Mouse (Mus musculus): ENCODE measurements around the gene Ntn3.

Ntn3 gene

GRCm38 (mm10) chr17:24211631-24212440 is 2.5 kb upstream of the Ntn3 start:
- no peak for DNase-seq (ENCODE audit: low read depth in 1 of 2, low spot score in 2 of 2)

- DNase-seq (ENCODE audit: low read depth in 1 of 2, low spot score in 2 of 2) = no peak
Observed at GRCm38 (mm10) chr17:24210591-24210990, 1.3 kb upstream of the Ntn3 start.

- DNase-seq (ENCODE audit: low read depth in 1 of 2, low spot score in 2 of 2) = no peak
Observed at GRCm38 (mm10) chr17:24209916-24210240, 547 bp upstream of the Ntn3 start.

GRCm38 (mm10) chr17:24208641-24209042 is 689 bp downstream of the Ntn3 start:
- DNase-seq (ENCODE audit: low read depth in 1 of 2, low spot score in 2 of 2) = no peak

GRCm38 (mm10) chr17:24207768-24208640 is 1.3 kb downstream of the Ntn3 start:
- no peak for DNase-seq (ENCODE audit: low read depth in 1 of 2, low spot score in 2 of 2)

GRCm38 (mm10) chr17:24206451-24207351 is 2.6 kb downstream of the Ntn3 start:
- no peak for DNase-seq (ENCODE audit: low read depth in 1 of 2, low spot score in 2 of 2)

- no peak for DNase-seq (ENCODE audit: low read depth in 1 of 2, low spot score in 2 of 2)
Observed at GRCm38 (mm10) chr17:24205908-24206361, 3.4 kb downstream of the Ntn3 start.

- DNase-seq (ENCODE audit: low read depth in 1 of 2, low spot score in 2 of 2) = peak; percentile 45 to 77
Observed at GRCm38 (mm10) chr17:24205284-24205888, 3.9 kb downstream of the Ntn3 start, which contains the start of gene Tbc1d24. Gene Tbc1d24, minus strand, starts transcription at chr17:24205562.

- DNase-seq (ENCODE audit: low read depth in 1 of 2, low spot score in 2 of 2) = no peak
Observed at GRCm38 (mm10) chr17:24204846-24205245, 4.5 kb downstream of the Ntn3 start.

GRCm38 (mm10) chr17:24203611-24204534 is 5.5 kb downstream of the Ntn3 start:
- no peak for DNase-seq (ENCODE audit: low read depth in 1 of 2, low spot score in 2 of 2)

- DNase-seq (ENCODE audit: low read depth in 1 of 2, low spot score in 2 of 2) = no peak
Observed at GRCm38 (mm10) chr17:24203068-24203467, 6.3 kb downstream of the Ntn3 start.

GRCm38 (mm10) chr17:24201092-24201491 is 8.2 kb downstream of the Ntn3 start:
- DNase-seq (ENCODE audit: low read depth in 1 of 2, low spot score in 2 of 2) = no peak

- DNase-seq (ENCODE audit: low read depth in 1 of 2, low spot score in 2 of 2) = no peak
Observed at GRCm38 (mm10) chr17:24199741-24200140, 9.6 kb downstream of the Ntn3 start.

- DNase-seq (ENCODE audit: low read depth in 1 of 2, low spot score in 2 of 2) = no peak
Observed at GRCm38 (mm10) chr17:24199252-24199651, 10.1 kb downstream of the Ntn3 start.

- DNase-seq (ENCODE audit: low read depth in 1 of 2, low spot score in 2 of 2) = no peak
Observed at GRCm38 (mm10) chr17:24197032-24197824, 12.1 kb downstream of the Ntn3 start.

GRCm38 (mm10) chr17:24195349-24195748 is 14.0 kb downstream of the Ntn3 start:
- DNase-seq (ENCODE audit: low read depth in 1 of 2, low spot score in 2 of 2) = no peak

GRCm38 (mm10) chr17:24193769-24194168 is 15.6 kb downstream of the Ntn3 start:
- no peak for DNase-seq (ENCODE audit: low read depth in 1 of 2, low spot score in 2 of 2)

GRCm38 (mm10) chr17:24193268-24193667 is 16.1 kb downstream of the Ntn3 start:
- no peak for DNase-seq (ENCODE audit: low read depth in 1 of 2, low spot score in 2 of 2)

GRCm38 (mm10) chr17:24192848-24193247 is 16.5 kb downstream of the Ntn3 start:
- no peak for DNase-seq (ENCODE audit: low read depth in 1 of 2, low spot score in 2 of 2)
